Mouse (Mus musculus): ENCODE data around the gene Hlx. TPM values are rescaled to one million over a fixed set of nuclear protein-coding genes. Genes with fewer than 3 reads are reported as not detected.

The Hlx gene
- 1 to 10 TPM; 1.2 to 2.6 TPM for total RNA-seq (2021)
- long read RNA-seq, experiment 1 = 0 reads
- long read RNA-seq, experiment 2 = 0 reads

DNA sequence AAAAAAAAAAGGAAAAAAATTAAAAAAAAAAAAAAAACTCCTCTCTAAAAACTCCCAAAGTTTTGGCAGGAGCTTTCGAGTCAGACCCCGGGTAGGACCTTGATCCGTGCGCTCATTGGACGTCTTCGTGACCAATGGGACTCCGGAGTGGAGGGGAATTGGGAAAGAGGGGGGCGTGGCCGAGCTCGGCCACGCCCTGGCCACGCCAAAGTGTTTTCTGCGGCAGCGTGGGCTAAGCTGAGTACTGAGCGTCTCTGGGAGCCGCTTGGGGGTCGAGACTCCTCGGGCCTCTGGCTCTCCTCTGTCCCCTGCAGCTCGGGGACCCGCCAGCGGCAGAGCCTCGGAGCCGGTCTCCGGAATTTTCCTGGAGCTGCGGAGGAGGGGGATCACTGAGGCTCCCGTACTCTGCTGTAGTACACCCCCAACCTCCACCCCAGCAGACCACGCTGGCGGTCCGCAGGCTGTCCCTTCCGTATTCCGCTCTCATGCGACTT lies at the start of gene Hlx:
Gene Hlx (minus strand): TSS at position 64 of the 494 bp plus-strand sequence.
- no peak for DNase-seq (ENCODE audit: low spot score in 2 of 2)

DNA sequence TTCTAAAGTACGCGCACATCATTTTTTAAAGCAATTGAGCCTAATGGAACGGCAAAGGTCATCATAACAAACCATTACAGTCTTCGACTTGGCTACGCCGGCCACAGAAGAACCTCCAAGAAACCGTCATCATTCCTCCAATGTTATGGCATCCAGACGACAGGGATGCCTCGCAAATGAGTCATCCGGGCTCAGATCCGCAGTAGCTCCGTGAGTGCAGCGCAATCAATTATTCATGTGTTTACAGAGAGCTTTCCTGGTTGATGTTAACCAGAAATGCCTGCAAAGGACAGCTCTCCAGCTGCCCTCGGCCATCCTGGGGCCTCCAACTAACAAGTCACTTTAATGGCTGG lies 49.7 kb upstream of the Hlx start:
- DNase-seq (ENCODE audit: low spot score in 2 of 2) = no peak

DNA sequence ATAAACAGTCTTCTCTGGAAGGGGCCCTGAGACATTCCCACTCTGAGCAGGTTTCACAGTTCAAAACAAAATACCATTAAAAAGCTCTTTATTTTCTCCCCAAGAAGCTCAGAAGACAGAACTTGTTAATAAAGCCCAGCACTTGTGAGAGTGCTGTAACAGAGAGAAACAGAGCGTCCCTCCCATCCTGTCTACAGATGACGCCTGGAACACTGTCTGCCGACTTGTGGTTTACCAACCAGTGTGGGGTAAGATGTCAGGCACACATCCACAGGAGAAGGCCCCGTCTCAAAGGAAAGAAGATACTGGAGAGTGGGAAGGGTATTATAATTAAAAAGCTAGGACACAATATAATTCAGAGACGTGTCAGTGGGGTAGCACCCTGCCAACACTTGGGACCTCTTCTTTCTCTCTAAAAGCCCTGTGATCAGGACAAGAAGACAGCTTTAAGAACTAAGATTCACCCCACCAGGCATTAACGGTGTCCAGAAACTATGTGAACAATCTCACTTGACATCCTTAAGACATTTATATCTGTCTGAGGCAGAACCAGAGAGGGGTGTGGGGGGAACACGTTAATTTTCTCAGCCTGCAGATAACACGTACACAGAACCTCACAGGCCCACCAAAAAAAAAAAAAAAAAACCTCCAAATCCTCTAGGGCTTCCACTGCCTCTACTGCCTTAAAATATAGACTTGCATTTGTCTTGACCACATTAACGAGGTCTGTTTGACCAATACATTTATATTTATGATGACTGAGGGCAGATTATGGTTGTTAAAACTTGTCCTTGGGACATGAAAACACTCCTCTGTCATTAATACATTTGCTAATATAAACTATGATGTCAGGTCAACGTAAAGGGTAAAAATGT lies 49.1 kb upstream of the Hlx start:
- no peak for DNase-seq (ENCODE audit: low spot score in 2 of 2)

DNA sequence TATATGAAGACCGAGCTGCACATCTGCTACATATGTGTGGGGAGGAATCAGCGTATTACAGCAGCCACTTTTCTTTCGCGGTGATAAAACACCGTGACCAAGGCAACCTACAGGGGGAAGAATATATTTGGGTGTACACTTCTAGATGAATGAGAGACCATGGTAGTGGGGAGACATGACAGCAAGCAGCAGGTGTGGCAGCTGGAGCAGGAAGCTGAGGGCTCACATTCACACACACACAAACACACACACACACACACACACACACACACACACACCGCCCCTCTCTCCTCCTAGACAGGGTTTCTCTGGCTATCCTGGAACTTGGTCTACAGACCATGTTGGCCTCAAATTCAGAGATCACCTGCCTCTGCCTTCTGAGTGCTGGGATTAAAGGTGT lies 45.7 kb upstream of the Hlx start:
- no peak for DNase-seq (ENCODE audit: low spot score in 2 of 2)

DNA sequence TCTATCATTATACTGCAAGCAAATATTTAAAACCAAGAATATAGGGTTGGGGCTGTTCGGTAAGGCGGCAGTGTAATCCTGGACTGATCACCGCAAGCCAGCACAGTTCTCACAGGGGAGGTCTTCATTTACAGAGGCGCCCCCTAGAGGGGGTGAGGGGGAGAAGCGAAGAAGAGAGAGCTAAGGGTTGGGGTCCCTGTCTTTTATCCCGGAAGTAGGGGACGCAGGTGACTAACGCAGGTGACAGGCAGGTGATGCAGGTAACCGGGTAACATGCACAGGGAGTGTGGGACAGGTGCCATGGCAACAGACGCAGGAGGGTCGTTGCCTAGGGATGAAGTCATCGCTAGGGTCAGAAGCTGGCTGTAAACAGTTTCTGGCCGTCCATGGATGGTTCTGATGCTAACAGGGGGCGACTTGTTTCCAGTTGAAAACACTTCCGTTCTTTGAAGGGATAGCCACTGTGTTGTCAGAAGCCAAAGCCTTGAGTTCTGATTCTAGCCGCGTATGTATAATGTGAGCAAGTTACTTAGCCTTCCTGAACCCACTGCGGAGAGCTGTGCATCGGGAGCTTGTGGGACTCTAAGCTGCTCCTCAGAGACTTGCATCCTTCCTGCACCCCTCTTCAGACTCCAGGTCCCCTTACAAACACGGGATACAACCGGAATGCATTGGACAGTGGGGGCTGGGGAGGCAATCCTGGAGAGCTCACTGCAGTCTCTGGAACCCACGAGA lies 44.8 kb upstream of the Hlx start:
- DNase-seq (ENCODE audit: low spot score in 2 of 2) = no peak

DNA sequence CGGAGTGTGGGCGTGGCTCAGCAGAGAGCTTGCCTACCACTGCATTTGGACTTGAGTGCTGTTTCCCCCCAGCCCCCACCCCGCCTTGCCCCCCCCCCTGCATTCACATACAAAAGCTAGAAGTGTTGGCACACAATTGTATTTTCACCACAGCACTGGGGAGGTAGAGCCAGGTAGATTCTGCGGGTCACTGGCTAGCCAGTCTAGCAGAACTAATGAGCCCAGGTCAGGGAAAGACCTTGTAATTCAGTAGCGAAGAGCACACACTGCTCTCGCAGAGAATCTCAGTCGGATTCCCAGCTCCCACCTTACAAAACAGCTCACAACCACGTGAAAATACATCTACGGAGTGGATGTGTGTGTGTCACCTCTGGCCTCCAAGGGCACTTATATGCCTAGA lies 42.9 kb upstream of the Hlx start:
- no peak for DNase-seq (ENCODE audit: low spot score in 2 of 2)

DNA sequence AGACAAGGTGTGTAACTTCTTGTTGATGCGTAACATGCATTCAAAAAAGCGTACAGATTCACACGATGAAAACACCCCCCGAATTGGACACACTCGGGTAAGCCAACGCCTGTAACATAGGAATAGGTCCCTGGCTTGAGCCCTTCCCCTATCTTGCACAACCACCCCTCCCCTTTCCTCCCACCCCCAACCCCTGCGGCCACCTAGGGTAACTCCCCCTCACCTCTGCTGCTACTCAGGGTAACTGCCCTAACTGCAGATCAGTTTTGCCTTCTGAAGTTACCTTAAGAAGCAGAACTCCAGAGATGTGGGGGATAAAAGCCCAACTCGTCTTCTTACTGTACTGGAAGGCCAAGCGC lies 39.5 kb upstream of the Hlx start:
- DNase-seq (ENCODE audit: low spot score in 2 of 2) = no peak

DNA sequence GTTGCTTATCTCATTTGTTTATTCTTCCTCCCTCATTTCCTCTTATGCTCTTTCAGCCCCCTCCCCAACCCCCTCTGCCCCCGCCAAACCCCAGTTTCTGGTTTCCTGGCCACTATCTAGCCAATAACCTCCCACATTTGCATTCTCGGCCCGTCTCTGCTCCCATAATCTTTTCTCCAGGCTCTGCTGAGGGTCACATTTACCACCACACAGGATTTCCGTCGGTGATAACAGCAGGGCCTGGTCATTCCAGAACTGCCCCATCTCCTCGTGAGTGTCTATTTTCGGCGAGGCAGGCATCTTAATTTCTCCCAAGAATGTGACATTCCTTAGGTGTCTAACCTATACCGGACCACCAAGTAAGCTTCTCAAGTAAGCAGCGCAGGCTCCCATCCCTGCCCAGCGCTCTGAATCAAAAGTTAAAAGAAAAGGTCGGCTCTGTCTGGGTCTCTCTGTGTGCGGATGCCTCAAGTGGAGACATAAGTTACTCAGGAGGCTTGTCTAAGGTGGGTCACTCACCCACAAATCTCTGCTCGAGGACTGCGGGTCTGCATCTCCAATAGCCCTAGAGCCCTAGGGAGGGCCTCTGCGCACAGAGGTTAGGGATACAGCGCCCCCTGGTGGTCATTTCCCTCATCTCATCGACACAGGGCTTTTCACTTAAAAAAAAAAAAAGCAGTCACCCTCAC lies 38.9 kb upstream of the Hlx start:
- DNase-seq (ENCODE audit: low spot score in 2 of 2) = peak; percentile 60 to 63

DNA sequence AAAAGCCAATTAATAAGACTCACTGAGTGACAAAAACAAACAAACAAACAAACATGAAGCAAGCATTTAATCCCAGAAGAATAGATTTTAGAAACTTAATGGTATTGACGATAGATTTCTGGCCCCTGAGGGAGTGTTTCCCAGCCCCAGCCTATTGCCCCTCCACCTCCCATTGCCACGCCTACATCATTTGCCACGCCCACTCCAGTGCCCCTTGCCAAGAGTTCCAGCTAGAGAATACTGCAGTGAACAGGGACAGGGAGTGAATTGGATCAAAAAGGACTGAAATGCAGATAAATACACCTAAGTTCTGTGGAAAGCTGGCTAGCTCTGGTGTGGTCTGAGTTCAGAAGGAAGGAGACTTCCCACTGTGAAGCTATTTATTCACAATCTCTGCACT lies 31.4 kb upstream of the Hlx start:
- no peak for DNase-seq (ENCODE audit: low spot score in 2 of 2)

DNA sequence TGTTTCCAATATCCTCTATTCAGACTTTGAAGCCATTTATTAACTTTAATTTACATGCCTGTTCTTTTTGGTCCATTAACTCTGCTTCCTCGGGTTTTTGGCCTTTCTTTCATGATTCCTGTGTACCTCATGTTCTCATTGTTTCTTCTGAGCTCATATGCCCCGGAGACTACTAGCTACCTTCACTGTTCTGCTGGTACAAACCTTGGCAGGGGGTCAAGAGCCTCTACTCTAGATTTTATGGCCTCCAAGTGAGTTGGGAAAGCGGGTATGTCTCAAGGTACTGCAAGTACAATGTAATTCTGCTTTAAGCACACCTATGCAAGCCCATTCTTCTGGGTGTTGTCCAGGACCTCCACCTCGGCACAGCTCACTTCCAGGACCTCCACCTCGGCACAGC lies 30.5 kb upstream of the Hlx start:
- no peak for DNase-seq (ENCODE audit: low spot score in 2 of 2)

DNA sequence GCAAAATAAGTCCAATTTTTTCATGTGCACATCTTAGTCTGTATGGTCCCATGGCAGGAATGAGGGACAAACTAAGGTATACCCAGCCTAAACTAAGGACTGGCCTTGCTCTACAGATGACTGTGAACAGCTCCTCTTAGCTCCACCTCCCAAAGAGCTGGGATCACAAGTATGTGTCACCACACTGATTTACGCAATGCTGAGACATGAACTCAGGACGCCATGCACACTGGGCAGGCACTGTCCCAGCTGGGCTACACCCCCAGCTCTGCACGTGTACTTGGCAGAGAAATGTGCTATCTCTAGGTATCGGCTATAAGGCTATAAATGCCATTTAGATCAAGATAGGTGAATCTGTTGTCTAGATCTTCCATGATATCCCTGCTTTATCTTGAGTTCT lies 29.6 kb upstream of the Hlx start:
- no peak for DNase-seq (ENCODE audit: low spot score in 2 of 2)

DNA sequence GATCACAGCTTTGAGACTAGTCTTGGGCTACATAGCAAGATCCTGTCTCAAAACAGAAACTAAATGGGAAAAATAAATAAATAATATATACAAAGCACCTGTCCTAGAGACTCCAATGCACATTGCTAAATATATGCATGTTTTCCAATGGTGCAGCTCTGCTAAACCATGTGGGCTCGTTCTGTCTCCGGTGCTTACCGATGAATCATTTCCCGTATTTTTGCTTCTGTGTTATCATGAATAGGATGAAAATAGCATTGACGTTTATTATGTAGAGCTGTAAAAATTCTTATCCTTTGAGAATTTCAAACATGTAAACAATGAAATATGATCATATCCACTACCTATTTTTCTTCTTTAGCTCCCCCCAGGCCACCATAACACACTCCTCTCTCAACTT lies 20.3 kb upstream of the Hlx start:
- DNase-seq (ENCODE audit: low spot score in 2 of 2) = no peak

DNA sequence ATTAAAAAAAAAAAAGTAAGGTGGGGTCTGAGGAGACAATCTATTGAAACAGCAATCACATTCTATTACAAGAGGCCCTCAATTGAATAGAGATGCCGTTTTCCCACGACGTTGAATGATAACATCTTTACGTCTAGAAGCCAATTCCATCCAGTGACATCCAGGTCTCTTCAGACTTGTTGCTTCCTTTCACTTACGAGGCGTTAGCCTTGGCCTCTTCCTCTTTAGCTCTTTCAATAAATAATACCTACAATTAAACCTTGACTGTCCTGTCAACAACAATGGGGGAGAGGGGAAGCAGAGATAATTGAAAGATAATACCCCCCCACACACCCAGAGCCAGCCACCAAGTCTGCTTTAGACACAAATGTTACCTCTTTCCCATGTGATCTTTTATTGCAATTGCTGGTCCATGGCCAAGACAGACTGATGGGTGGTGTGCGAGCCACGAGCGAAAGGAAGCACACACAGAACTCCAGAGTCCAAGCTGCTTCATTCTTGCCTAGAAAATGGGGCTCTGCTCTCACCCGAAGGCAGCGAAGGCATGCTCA lies 17.8 kb upstream of the Hlx start:
- DNase-seq (ENCODE audit: low spot score in 2 of 2) = no peak

DNA sequence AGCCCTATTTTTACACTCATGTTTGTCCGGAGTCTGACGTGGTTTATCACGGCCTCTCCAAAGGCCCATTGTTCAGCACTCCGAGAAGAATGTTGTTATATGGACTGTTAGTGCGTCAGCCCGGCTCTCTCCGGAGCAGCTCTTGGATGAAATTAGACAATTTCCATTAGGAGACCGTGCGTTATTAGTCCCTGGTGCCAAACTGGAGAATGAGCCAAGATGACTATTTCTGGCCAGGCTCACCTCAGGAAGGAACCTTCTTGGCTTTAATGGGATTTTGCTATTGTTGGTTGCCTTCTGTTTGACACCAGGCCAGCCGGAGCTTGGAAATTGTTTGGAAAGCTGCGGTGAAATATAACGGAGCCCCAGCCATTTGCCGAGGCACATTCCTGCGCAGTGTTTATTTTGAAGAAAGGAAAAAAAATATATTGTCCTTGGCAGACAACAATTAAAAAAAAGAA lies 16.3 kb upstream of the Hlx start:
- no peak for DNase-seq (ENCODE audit: low spot score in 2 of 2)

DNA sequence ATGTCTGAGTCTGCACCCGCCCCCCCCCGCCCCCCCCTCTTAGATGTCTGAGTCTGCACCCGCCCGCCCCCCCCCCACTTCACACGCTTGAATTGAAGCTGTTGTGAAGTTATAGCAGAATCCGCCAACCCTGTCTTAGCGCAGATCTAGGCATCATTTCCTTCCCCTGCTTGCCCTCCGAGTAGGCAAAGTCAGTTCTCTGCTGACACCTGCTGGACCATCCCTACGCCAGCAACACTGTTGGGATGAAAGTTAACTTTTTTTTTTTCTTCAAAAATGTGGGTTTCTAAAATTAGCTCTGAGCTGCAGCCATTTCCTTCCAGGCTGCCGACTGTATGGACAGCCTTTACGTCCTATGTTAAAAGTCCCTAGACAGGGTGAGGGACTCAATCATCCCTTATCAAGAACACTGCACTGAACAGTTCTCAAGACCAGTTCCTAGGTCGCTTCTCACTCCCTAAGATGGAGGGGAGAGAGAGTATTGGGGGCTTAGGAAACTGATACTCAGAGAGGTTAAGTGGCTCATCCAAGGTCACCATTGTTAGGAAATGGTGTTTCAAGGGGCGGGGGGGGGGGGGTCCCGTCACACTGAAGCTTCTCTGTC lies 5.6 kb upstream of the Hlx start:
- DNase-seq (ENCODE audit: low spot score in 2 of 2) = peak; percentile 28 to 70

DNA sequence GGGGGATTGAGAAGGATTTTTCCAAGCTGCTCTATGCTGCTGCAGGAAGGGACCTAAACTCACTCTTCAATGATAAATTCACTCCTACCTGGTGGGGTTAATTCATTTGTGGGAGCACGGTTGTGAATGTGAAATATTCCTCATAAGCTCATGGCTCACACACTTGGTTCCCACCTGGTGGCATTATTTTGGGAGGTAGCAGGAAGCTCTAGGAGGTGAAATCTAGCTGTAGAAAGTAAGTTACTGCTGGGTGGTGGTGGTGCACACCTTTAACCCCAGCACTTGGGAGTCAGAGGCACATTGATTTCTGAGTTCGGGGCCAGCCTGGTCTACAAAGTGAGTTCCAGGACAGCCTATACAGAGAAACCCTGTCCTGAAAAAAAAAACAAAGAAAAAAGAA lies 4.8 kb upstream of the Hlx start:
- DNase-seq (ENCODE audit: low spot score in 2 of 2) = no peak

DNA sequence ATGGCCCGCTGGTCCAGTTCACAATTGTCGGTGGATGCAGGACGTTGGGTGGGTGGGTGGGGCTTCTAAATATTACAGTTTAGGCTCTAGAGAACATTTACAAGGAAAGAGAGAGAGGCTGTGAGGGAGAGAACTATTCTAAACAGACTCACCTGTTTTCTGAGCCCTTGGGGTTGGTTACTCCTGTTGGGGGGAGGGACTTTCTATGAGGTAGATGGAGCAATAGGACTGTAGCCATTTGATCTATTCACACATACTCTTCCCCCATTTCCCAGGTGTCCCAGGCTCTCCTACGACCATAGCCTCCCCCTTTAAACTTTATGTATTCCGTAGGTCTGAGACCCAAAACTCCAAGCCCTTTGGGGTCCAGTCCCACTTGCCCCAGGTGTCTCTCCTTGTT lies 3.8 kb upstream of the Hlx start:
- DNase-seq (ENCODE audit: low spot score in 2 of 2) = no peak

DNA sequence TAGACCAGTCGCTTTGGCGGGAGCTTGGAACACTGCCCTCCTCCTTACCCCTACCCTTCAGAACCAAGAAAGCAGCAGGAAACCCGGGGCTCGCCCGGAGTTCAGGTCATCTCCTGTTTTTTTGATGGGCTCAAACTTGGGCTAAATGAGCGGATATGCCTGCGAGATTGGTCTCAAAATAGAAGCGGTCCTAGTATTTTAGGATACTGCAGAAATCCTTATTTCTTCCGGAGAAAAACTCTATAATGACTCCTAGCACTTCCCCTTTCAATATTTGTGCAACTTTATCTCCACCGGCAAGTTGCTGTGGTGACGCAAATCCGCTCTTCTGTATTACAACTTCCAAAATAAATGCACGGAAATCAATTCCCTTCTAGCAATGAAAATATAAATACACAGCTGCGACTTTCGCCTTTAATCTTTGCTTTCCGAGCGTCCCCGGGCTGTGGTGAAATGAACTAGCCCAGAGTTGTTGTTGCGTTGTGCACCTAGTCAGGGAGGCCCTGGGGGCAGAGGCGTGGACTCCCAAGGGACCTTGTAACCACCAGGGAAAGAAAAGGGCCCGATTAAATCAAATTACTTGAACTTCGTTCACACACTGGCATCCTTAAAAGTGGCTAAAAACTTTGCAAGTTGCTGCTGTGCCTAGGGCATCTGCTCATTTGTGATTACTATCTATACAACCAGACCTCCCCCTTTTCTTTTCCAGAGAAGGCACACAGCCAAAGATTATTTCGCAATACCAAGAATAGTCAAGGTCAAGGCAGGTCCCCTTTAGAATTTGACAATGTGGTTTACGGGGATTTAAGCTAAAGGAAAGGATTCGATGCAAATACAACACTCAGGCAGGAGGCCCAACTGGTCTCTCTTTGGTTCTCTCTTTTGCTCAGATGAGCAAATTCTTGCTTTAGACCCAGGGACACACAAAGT lies 2.8 kb upstream of the Hlx start:
- DNase-seq (ENCODE audit: low spot score in 2 of 2) = no peak

DNA sequence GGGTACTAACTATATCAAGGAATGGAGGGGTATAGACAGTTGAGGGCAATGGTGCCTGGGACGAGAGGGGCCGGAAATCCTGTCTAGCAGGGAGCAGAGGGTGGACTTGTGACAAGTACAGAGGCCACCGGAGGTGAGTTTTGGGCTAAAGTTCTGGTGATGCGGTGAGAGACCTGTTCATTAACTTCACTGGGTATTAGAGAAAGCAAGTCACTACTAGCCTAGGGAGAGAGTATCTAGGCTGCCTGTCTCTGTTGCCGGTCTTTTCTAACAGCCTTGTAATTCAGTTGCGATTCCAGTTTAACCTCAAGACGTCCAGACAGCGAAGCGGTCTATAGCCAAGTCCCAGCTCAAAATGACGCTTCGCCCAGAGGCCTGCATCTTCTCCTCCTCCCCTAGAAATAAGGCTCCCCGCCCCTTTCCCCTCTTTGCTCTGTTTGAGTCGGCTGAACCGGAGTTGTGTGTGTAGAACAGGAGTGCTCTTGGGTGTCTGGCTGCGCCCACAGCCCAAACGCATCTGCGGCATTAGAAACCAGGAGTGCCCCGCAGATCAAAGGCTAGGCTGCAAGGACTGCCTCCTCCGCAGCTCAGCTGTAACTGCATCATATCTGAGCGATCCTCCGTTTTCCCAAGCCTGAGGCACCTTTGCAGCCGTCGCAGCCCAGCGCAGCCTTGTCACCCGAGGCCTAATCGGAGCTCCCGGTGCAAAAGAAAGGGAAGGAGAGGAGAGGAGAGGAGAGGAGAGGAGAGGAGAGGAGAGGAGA lies 1.8 kb upstream of the Hlx start:
- no peak for DNase-seq (ENCODE audit: low spot score in 2 of 2)

Measured in layer of hippocampus, postnatal 14 days (tissue).